Mouse (Mus musculus) gastrocnemius, postnatal 36 days (tissue): ENCODE measurements at regions not wholly inside any gene's neighbourhood (a gene's known extent, or its start where the extent isn't known, plus 50 kb on each side); places are given as distances from the start of the nearest gene placed in this dataset.
A peak's percentile ranks its signal among the peaks of the same experiment; 100 is the strongest.

Source experiments
- DNase-seq, 2 experiments: peaks; one replicate each; pipeline ENCODE4 v3.0.0; 2022
- intact Hi-C: fragments of 180-260 bp; cut with DNase I; formaldehyde crosslinking; loops from one replicate; pipeline ENCODE4 v1.15.1; 2025

DNA sequence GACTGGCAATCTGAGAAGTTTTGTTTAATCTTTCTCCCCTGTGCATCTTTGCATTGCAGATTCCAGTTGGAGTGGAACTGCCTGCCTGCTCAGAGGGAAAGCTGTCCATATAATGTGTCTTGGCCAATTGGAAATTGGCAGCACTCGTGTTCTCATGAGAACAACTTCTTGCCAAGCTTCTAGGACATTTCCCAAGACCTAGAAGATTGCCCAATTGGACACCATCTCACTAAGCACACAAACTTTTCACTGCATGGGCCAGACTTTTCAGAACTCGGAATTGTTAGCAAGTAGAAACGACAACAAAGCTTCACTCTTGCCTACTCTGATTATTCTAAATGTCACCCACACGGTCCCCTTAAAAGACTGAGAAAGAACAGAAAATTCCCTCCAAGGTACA, 409.8 kb downstream of the Rwdd3 start:
- intact Hi-C loops = no loop called here
- DNase-seq = peak in 1 of 2 experiments; percentile 10

DNA sequence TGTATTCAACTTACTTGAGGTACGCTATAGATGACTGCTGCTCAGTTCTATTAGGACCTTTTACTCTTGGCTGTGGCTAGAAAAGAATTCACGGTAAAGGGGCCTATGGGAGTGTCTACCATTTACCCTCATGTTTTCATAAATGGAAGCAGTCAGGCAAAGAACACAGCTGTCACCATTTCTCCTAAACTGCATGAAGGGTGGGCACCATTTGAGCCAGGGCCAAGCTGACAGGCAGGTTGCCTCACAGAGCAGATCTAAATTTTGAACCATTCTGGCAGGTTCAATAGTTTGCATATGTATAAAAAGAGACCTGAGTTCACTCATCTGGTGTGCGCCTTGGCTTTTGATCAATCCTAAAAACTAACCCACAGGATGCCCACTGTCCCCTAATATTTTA, 410.3 kb downstream of the Rwdd3 start:
- no peak for DNase-seq
- intact Hi-C loops = no loop called here

DNA sequence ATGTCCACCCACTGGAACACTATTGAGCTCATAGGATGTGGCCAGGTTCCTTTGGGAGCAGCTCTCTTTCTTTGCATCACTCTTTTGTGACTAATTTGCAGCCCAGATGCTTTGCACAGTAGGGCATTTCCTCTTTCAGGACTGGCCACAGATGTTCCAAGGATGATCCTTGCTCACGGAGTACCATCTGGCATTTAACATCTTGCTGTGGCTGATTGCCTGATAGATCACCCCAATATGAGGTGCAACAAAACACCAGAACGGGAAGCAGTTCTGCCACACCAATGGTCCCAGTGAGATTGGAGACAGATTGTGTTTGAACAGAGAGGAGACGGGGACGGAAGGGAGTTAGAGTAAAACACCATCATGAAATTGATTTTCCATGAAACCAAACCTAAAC, 423.0 kb downstream of the Rwdd3 start:
- DNase-seq = no peak
- intact Hi-C loops = no loop called here

DNA sequence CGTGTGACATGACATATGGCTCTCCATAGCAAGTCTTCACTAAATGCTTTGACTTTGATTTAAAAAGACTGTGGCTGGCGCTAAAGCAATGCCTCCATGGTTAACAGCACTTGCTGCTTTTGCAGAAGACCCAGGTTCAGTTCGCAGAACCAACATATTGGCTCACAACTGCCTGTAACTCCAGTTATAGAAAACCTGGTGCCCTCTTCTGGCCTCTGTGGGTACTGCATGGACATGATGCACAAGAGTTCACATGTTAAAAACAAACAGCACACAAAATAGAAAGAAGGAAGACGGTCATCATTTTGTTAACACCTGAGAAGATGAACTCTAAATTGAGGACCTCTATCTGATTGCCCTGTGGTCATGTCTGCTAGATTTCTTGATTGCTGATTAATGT, 423.8 kb downstream of the Rwdd3 start:
- intact Hi-C loops = no loop called here
- DNase-seq = no peak

DNA sequence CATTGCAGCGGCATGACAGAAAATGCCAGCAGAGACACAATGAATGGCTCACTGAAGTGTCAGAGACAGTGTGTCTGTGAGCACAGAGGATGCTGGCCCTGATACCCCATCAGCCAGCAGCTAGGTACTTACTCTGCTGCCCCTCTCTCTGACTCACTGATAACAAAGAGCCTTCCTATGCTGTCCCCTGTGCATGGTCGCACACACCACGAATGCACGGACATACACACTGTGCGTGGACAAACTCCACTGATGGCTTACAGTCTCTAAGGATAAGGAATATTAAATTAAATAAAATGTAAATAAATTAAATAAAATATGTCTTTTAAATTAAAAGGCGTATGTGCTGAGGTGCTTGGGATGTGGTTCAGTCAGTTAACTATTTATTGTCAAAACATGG, 438.2 kb downstream of the Rwdd3 start:
- intact Hi-C loops = no loop called here
- no peak for DNase-seq

DNA sequence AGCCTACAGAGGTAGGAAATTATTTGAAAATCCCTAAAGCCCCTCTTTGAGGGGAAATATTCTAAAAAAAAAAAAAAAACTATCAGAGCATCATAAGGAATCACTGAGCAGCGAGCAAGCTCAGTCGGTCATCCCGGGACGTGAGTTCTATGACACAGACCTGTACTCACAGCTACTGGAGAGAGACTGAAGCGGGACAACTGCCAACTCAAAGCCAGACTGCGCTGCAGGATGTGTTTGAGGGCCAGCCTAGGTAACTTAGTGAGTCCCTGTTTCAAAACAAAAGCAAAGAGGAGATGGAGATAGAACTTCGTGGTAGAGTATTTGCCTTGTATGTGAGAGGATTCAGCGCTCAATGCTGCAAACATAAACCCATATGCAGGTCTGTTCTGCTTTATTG, 439.1 kb downstream of the Rwdd3 start:
- intact Hi-C loops = no loop called here
- DNase-seq = no peak

DNA sequence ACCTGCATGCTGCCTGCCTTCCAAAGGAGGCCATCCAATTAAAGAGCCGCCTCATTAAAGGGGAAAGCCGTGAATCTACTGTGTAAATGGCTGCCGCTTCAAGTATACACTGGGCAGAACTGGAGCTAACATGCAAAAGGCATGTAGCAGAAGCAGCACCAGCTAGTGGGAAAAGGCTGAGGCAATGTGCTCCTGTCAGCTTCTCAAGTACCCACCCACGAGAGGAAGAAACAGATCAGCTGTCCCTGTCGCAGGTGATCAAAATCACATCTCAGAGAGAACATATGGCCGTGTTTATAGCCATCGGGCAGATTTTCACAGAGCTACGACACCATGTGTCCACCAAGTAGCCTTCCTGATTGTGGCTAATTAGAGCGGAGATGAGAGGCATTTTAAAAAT, 440.2 kb downstream of the Rwdd3 start:
- intact Hi-C loops = no loop called here

DNA sequence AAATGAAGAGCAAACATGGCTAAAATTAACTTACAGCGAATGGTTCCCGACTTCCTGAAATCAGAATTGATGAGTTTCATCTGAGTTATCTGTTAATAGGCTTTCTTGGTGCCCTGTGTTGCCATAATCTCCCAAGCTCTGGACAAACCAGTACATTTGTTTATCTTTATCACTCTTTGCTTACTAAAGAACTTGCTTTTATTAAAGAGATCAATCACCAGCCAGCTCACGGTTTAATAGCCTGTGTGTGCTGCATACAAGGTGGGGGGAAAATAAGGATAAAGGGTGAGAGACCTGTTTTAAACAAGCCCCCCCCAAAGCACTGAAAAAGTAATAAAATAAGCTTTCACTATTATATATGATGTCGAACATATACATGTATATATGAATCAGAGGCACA, 441.3 kb downstream of the Rwdd3 start:
- no peak for DNase-seq
- intact Hi-C loops = no loop called here

More for the DNA sequence above, 440.2 kb downstream of the Rwdd3 start:
- DNase-seq = no peak

DNA sequence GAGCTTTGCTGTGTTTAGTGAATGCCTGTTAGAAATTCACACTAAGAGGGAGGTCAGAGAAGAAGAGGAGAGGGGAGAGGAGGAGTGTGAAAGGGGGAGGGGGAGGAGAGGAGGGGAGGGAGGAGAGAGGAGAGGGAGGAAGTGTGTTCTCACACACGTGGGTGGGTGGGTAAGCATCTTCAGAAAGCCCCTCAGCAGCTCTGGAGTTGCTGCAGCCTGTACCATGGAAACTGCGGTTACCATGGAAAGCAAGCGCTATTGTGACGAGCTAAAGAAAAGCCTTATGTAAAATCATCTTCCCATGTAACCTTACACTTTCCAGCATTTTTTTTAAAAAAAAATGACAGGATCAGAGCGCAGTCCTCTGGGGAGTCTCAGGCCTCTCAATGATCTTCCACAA, 441.8 kb downstream of the Rwdd3 start:
- intact Hi-C loops = no loop called here

DNA sequence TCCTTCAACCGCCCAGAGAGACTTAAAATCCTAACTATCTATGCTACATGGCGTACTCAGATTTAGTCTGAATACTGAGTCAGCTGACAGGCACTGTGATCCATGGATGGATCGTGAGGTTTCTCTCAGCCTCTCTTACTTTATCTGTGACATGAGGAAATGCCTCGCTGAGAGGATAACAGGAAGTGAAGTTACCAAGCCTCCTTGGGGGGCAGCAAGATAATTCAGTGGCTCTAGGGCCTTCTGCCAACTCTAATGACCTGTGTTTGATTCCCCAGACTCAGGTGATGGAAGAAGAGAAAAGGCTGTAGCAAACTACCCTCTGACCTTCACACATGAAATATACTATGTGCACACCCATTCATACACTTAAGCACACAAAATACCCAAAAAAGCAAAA, 486.3 kb downstream of the Rwdd3 start:
- intact Hi-C loops = no loop called here
- DNase-seq = no peak

More for the DNA sequence above, 441.8 kb downstream of the Rwdd3 start:
- no peak for DNase-seq

DNA sequence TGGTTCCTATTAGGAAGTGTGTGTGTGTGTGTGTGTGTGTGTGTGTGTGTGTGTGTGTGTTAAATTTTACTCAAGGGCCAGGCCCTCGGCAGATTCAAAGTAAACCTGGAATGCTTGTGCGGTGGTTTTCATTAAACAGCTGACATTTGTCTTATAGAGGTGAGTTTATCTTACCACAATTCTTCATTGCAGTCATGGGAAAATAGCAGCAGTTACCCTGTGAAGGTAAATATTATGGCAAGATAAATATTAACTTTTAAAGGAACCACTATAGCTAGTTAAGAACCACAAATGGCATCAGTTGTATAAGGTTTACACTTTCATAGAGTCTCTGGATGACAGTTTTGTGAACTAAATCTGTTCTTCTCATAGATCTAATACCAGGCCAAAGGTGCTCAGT, 495.6 kb downstream of the Rwdd3 start:
- no peak for DNase-seq
- intact Hi-C loops = no loop called here

DNA sequence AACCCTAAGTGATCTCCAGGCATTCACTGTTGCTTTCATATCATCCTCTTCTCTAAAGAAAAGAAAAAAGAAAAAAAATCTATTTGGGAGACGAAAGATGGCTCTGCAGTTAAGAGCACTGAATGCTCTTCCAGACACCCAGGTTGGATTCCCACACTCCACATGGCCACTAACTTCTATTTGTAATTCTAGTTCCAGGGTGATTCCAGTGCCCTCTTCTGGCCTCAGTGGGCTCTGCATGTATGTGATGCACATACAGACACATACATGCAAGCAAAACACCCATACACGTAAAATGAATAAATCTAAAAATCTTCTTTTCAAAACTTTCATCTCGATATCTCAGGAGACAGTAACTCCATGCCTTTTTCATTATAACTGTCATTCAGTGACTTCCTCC, 502.8 kb downstream of the Rwdd3 start:
- no peak for DNase-seq
- intact Hi-C loops = no loop called here

DNA sequence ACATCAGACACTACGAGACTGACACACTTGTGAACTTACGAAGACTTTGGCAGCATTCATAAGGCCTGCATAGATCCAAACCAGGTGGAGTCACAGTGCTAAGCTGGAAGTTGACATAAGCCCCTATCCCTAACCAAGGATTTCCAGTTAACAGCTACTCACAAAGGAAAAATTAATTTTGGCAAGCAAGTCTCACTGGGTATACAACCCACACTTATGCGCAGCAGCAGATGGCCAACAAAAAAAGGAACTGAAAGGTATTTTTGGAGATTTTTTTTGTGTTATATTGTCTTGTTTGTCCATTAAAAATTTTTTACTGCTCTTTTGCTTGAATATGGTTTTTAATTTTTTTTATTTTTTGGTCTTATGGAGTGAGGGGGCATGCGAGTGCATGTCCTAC, 509.0 kb downstream of the Rwdd3 start:
- no peak for DNase-seq
- intact Hi-C loops = no loop called here

DNA sequence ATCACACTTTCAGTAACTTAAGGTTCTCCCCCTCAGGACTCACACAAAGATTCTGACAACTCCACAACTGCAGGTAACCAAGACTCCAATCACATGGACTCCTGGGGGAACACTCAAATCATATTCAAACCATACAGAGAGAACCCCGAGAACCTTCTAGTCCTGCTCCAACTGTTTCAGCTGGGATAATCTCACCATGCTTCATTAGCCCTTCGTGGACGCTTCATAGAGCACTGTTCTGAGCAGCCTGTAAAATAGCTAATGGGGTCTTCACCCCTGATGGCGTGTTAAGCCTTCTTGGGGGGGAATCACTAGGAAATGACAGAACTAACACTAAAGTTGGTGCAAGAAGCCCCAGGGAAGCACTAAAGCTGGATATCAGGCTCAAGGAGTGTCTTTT, 510.7 kb downstream of the Rwdd3 start:
- intact Hi-C loops = no loop called here
- no peak for DNase-seq

DNA sequence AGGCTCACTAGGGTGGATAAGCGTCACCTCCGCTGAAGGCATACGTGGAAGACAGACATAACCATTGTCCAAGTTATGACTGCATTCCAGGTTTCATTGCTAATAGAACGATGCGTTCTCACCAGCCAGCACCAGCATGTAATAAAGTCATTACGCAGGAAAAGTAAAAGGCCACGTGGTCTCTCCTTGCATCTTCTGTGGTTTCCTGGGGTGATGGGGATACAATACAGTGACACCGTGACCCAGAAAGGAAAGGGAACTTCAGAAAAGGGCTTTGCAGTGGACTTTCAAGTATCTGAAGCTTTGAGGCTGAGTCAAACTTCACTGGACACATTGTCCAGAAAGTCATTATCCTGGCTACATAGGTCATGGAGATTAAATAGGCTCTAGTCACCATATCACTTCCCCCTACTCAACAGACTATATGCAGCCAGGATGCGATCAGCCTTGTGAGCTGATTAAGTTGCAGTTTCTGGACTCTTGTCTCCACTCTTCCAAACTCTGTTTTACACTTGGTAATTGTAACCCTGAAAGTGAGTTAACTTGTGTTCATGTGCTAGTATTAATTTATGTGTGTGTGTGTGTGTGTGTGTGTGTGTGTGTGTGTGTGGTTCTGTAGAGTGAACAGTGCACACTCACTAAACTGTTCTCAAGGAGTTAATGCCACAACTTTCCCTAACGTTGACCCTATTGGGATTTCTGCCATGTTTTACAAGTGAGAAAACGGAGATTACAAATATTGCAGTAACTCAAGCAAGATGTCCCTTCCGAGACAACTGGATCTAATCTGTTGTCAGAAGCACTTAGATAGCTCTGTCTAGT, 522.2 kb downstream of the Rwdd3 start:
- no peak for DNase-seq
- intact Hi-C loops = no loop called here

DNA sequence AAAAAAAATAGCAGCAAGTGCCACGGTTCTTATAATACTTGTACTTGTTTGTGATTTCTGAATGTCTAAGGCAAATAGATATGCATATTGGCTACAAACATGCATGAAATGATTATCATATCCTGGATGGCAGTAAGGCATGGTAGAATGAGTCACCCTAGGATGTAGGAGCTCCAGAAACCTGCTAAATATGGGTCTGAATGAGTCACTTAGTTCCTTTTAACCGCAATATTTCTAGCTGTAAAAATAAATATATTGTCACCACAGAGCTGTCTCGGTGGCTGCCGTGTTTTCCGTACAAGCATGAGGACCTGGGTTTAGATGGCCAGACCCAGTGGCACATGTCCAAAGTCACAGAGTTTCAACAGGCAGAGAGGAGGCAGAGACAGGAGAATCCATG, 523.1 kb downstream of the Rwdd3 start:
- intact Hi-C loops = no loop called here
- DNase-seq = no peak

DNA sequence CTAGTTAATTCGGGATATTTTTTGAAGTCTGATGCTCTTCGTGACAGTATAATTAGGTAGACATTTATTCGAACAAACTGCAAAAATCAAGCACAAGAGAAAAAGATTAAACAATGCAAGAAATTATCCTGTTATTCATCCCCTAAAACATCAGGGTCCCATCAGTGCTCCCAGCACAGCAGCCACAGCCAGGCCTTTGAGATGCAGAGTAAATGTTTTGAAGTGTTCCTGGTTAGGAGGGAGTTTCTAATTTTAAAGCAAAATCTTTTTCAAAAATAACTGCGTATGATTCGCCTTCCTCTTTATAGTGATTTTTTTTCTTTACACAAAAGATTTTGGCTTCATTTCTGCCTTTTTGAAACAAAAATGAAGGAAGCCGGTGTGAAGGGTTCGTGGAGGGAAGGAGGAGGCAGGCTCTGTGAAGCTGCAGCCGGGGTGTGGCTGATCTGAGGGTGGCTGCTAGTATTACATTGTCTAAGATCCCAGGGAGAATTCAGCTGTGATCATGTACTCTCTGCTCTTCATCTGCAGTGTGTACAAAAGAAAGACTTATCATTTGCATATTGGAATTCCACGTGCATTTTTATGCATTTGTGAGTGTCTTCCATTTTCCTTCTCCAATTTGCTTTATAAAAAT, 534.7 kb downstream of the Rwdd3 start:
- intact Hi-C loops = no loop called here
- DNase-seq = no peak

DNA sequence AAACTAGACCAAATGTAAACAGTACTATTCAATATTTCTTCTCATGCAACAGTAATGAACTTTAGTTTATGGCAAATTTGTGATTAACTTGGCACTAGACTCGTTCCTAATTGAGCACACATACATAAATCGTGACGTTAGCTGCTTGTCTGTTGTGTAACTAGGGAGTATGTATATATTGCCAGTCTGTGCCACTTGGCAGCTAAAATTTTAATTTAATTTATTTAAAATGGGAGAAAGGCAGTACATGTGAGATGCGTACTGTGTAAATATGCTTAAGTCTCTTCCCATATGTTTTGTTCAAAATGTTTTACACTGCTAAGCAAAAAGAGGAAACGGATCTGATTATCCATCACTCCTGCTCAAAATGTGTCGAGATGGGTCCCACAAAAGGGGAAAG, 553.1 kb downstream of the Rwdd3 start:
- intact Hi-C loops = no loop called here
- DNase-seq = no peak

DNA sequence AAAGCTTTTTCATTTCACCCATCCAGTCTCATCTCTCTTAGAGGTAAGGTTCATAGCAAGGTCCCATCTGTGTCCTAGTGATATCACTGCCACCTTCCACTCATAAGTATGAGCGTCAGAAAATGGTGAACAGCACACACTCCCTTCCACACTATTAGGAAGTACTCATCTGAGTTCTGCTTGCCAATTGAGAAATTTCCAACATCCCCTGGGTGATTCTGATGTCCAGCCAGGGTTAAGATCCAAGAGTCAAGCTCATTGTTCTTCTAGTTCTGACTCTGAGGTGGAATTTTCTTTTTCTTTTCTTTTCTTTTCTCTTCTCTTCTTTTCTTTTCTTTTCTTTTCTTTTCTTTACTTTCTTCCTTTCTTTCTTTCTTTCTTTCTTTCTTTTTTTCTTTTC, 577.3 kb downstream of the Rwdd3 start:
- no peak for DNase-seq
- intact Hi-C loops = no loop called here

DNA sequence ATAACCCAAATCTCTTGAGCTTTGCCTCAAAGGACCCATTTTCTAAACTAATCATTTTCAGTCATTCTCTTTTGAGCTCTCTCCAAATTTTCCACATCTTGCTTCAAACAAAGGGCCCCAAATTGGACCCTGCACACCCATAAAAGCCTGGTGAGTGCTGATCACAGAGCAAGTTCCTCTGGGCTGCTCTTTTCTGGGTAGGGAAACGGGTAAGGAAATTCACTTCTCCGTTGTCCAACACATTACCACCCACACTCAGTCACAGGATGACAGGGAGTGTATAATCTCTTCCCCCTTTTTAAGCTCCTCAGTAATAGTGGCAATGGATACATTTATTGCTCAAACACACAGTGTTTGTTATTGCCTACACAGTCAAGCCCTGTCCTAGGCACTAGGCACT, 580.3 kb downstream of the Rwdd3 start:
- intact Hi-C loops = no loop called here

DNA sequence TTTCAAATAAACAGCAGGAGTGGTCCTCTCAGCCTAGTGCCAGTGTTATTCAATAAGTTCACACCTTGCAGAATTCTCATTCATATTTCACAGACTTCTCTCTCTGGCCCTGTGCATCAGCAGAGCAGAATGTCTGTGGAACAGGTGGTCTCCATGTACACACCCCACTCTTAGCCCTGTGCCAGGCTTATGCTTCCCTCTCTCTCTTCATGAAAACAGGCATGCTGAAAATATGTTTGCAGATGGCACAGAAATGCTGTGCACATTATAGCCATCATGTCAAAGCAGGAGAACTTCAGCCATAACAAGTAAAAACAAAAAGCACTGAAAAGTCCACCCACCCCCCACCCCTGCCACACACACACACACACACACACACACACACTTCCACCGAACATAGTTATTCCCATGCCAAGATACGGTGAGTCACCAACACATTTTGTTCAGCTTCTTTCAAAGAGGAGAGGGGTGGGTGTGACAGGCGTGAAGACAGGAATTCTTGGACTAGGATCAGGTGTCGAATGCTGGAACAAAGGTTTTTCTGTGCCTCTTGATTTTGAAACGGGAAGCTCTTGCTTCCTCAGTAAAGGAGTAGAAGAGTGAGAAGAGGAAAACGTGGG, 600.6 kb downstream of the Rwdd3 start:
- no peak for DNase-seq
- intact Hi-C loops = no loop called here

More for the DNA sequence above, 580.3 kb downstream of the Rwdd3 start:
- no peak for DNase-seq
